Mouse (Mus musculus): ENCODE data around the gene Pxdn. TPM values are rescaled to one million over a fixed set of nuclear protein-coding genes. Genes with fewer than 3 reads are reported as not detected.
A peak's percentile ranks its signal among the peaks of the same experiment; 100 is the strongest.

Pxdn gene
- polyA plus RNA-seq, 1 experiment: not detected

GRCm38 (mm10) chr12:29926896-29927295 is 10.5 kb upstream of the Pxdn start:
- Histone ChIP-seq H3K4me1 (ENCODE audit: control insufficient read depth) (no peaks in the 10 kb centered on the region), H3K36me3 (ENCODE audit: control insufficient read depth) (no peaks in the 10 kb centered on the region), H3K9me3 (ENCODE audit: control insufficient read depth, low read length) (no peaks in the 10 kb centered on the region), H3K4me3 (replicated peaks) (no peak overlapping the region), H3K27me3 (ENCODE audit: control insufficient read depth) (no peaks in the 10 kb centered on the region)
- TF ChIP-seq TAL1 (IDR thresholded peaks at IDR 0.05; ENCODE audit: low read length) (no peak), GATA1 (IDR thresholded peaks at IDR 0.05; ENCODE audit: low read length) (no peak)

GRCm38 (mm10) chr12:29930591-29930990 is 6.8 kb upstream of the Pxdn start:
- H3K36me3 ChIP-seq (ENCODE audit: control insufficient read depth): no peaks in the 10 kb centered on the region
- H3K27me3 ChIP-seq (ENCODE audit: control insufficient read depth): no peaks in the 10 kb centered on the region
- H3K4me3 ChIP-seq (replicated peaks): no peak overlapping the region
- no peak for TF ChIP-seq GATA1 (IDR thresholded peaks at IDR 0.05; ENCODE audit: low read length)
- TF ChIP-seq TAL1 (IDR thresholded peaks at IDR 0.05; ENCODE audit: low read length): no peak
- H3K4me1 ChIP-seq (ENCODE audit: control insufficient read depth): no peaks in the 10 kb centered on the region
- H3K9me3 ChIP-seq (ENCODE audit: control insufficient read depth, low read length): no peaks in the 10 kb centered on the region

- no peaks in the 10 kb centered on the region for H3K9me3 ChIP-seq (ENCODE audit: control insufficient read depth, low read length)
- no peaks in the 10 kb centered on the region for H3K4me1 ChIP-seq (ENCODE audit: control insufficient read depth)
- peaks cover 4% of the 10 kb centered on the region for H3K27me3 ChIP-seq (ENCODE audit: control insufficient read depth)
- no peaks in the 10 kb centered on the region for H3K36me3 ChIP-seq (ENCODE audit: control insufficient read depth)
- H3K4me3 ChIP-seq (replicated peaks): no peak overlapping the region
- TF ChIP-seq GATA1 (IDR thresholded peaks at IDR 0.05; ENCODE audit: low read length) (no peak), TAL1 (IDR thresholded peaks at IDR 0.05; ENCODE audit: low read length) (no peak)
Observed at GRCm38 (mm10) chr12:29932951-29933350, 4.5 kb upstream of the Pxdn start.

- Histone ChIP-seq H3K4me1 (ENCODE audit: control insufficient read depth) (no peaks in the 10 kb centered on the region), H3K27me3 (ENCODE audit: control insufficient read depth) (peaks cover 10% of the 10 kb centered on the region), H3K36me3 (ENCODE audit: control insufficient read depth) (no peaks in the 10 kb centered on the region), H3K9me3 (ENCODE audit: control insufficient read depth, low read length) (no peaks in the 10 kb centered on the region), H3K4me3 (replicated peaks) (no peak overlapping the region)
- TF ChIP-seq TAL1 (IDR thresholded peaks at IDR 0.05; ENCODE audit: low read length): no peak
- TF ChIP-seq GATA1 (IDR thresholded peaks at IDR 0.05; ENCODE audit: low read length): no peak
Observed at GRCm38 (mm10) chr12:29933501-29933900, 3.9 kb upstream of the Pxdn start.

- H3K9me3 ChIP-seq (ENCODE audit: control insufficient read depth, low read length): no peaks in the 10 kb centered on the region
- no peaks in the 10 kb centered on the region for H3K4me1 ChIP-seq (ENCODE audit: control insufficient read depth)
- TF ChIP-seq TAL1 (IDR thresholded peaks at IDR 0.05; ENCODE audit: low read length) (no peak), GATA1 (IDR thresholded peaks at IDR 0.05; ENCODE audit: low read length) (no peak)
- peaks cover 15% of the 10 kb centered on the region for H3K27me3 ChIP-seq (ENCODE audit: control insufficient read depth)
- H3K4me3 ChIP-seq (replicated peaks): no peak overlapping the region
- no peaks in the 10 kb centered on the region for H3K36me3 ChIP-seq (ENCODE audit: control insufficient read depth)
Observed at GRCm38 (mm10) chr12:29934120-29934581, 3.3 kb upstream of the Pxdn start.

- H3K4me1 ChIP-seq (ENCODE audit: control insufficient read depth): no peaks in the 10 kb centered on the region
- H3K9me3 ChIP-seq (ENCODE audit: control insufficient read depth, low read length): no peaks in the 10 kb centered on the region
- H3K4me3 ChIP-seq (replicated peaks): peak overlapping the region; percentile 38
- peaks cover 15% of the 10 kb centered on the region for H3K27me3 ChIP-seq (ENCODE audit: control insufficient read depth)
- H3K36me3 ChIP-seq (ENCODE audit: control insufficient read depth): no peaks in the 10 kb centered on the region
- TF ChIP-seq TAL1 (IDR thresholded peaks at IDR 0.05; ENCODE audit: low read length): no peak
- TF ChIP-seq GATA1 (IDR thresholded peaks at IDR 0.05; ENCODE audit: low read length): no peak
Observed at GRCm38 (mm10) chr12:29937851-29938375, 505 bp downstream of the Pxdn start.

- H3K4me3 ChIP-seq (replicated peaks): peak overlapping the region; percentile 38
Observed at GRCm38 (mm10) chr12:29938376-29939041, 1.1 kb downstream of the Pxdn start.

GRCm38 (mm10) chr12:29939261-29939671 is 1.9 kb downstream of the Pxdn start:
- H3K4me3 ChIP-seq (replicated peaks): no peak overlapping the region
- no peaks in the 10 kb centered on the region for H3K36me3 ChIP-seq (ENCODE audit: control insufficient read depth)
- TF ChIP-seq TAL1 (IDR thresholded peaks at IDR 0.05; ENCODE audit: low read length) (no peak), GATA1 (IDR thresholded peaks at IDR 0.05; ENCODE audit: low read length) (no peak)
- no peaks in the 10 kb centered on the region for H3K4me1 ChIP-seq (ENCODE audit: control insufficient read depth)
- no peaks in the 10 kb centered on the region for H3K9me3 ChIP-seq (ENCODE audit: control insufficient read depth, low read length)
- peaks cover 15% of the 10 kb centered on the region for H3K27me3 ChIP-seq (ENCODE audit: control insufficient read depth)

More at GRCm38 (mm10) chr12:29938376-29939041, 1.1 kb downstream of the Pxdn start:
- H3K9me3 ChIP-seq (ENCODE audit: control insufficient read depth, low read length): no peaks in the 10 kb centered on the region
- H3K4me1 ChIP-seq (ENCODE audit: control insufficient read depth): no peaks in the 10 kb centered on the region
- H3K36me3 ChIP-seq (ENCODE audit: control insufficient read depth): no peaks in the 10 kb centered on the region
- H3K27me3 ChIP-seq (ENCODE audit: control insufficient read depth): peaks cover 15% of the 10 kb centered on the region
- TF ChIP-seq TAL1 (IDR thresholded peaks at IDR 0.05; ENCODE audit: low read length) (no peak), GATA1 (IDR thresholded peaks at IDR 0.05; ENCODE audit: low read length) (no peak)

- H3K4me1 ChIP-seq (ENCODE audit: control insufficient read depth): no peaks in the 10 kb centered on the region
- H3K4me3 ChIP-seq (replicated peaks): no peak overlapping the region
- TF ChIP-seq TAL1 (IDR thresholded peaks at IDR 0.05; ENCODE audit: low read length): no peak
- no peak for TF ChIP-seq GATA1 (IDR thresholded peaks at IDR 0.05; ENCODE audit: low read length)
- H3K27me3 ChIP-seq (ENCODE audit: control insufficient read depth): peaks cover 15% of the 10 kb centered on the region
- H3K36me3 ChIP-seq (ENCODE audit: control insufficient read depth): no peaks in the 10 kb centered on the region
- no peaks in the 10 kb centered on the region for H3K9me3 ChIP-seq (ENCODE audit: control insufficient read depth, low read length)
Observed at GRCm38 (mm10) chr12:29942435-29942834, 5.0 kb downstream of the Pxdn start.

Data from erythroblast, embryonic 14.5 days (primary cell).